Mouse (Mus musculus): ENCODE measurements around the gene Frmd4a.

DNA sequence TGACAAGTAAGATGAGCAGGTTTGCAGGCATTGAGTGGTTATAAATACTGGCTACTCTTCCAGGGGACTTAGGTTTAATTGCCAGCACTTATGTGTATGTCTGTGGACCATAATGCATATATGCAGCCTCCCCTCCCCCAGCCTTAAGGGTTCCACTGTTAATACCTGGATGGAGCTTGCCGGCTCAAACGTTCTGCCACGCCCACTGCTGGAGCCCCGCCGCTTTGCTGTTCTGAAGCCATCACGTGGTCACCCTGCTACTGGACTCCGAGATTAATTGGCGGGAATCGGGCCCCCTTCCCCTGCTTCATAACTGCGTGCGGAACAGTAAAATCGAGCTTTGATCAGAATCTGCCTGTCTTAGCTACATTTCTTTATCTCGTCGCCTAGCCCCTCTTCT lies 495.1 kb downstream of the Frmd4a start:
- TF ChIP-seq CTCF (conservative IDR thresholded peaks at IDR 0.05; ENCODE audit: low read length) (no peak), NANOG (IDR thresholded peaks at IDR 0.05; ENCODE audit: borderline replicate concordance, low read length) (no peak), POU5F1 (IDR thresholded peaks at IDR 0.05; ENCODE audit: borderline replicate concordance, low read length) (no peak)
